Mouse (Mus musculus): ENCODE measurements around the gene 2200002J24Rik. TPM values are rescaled to one million over a fixed set of nuclear protein-coding genes. Genes with fewer than 3 reads are reported as not detected.

The 2200002J24Rik gene
- not detected in 2 replicates for polyA plus RNA-seq (2011; ENCODE audit: insufficient read depth, insufficient read length, low read depth, missing spikeins)

- Histone ChIP-seq H3K27me3 (ENCODE audit: control insufficient read depth, insufficient read depth, low read length, poor library complexity, severe bottlenecking) (no peaks in the 10 kb centered on the region), H3K9me3 (replicated peaks; ENCODE audit: control insufficient read depth, insufficient read depth, low read length, poor library complexity, severe bottlenecking) (no peaks in the 10 kb centered on the region), H3K36me3 (ENCODE audit: control insufficient read depth, insufficient read depth, low read length, poor library complexity, severe bottlenecking) (no peaks in the 10 kb centered on the region), H3K4me3 (ENCODE audit: low read depth, low read length) (no peak within 1 kb of the TSS), H3K4me1 (ENCODE audit: control insufficient read depth, insufficient read depth, low read length) (peaks cover 2% of the 10 kb centered on the region), H3K9ac (ENCODE audit: low read depth, poor library complexity, severe bottlenecking) (no peak within 1 kb of the TSS), H3K27ac (ENCODE audit: insufficient read depth, low read length) (no peak within 1 kb of the TSS)
- no peak for TF ChIP-seq CTCF (IDR thresholded peaks at IDR 0.05; ENCODE audit: low read depth, low read length)
- no peak for TF ChIP-seq EP300 (IDR thresholded peaks at IDR 0.05; ENCODE audit: insufficient read depth, low read depth, low read length)
- TF ChIP-seq POLR2A (IDR thresholded peaks at IDR 0.05; ENCODE audit: insufficient read depth, low read length): no peak
Measured at GRCm38 (mm10) chr7:30698589-30698988, at the start of gene 2200002J24Rik. Gene 2200002J24Rik (plus strand): TSS chr7:30698926.

- Histone ChIP-seq H3K9ac (ENCODE audit: low read depth, poor library complexity, severe bottlenecking) (peak within 1 kb of the TSS; percentile 88), H3K4me3 (ENCODE audit: low read depth, low read length) (peak within 1 kb of the TSS; percentile 95), H3K9me3 (replicated peaks; ENCODE audit: control insufficient read depth, insufficient read depth, low read length, poor library complexity, severe bottlenecking) (no peaks in the 10 kb centered on the region), H3K4me1 (ENCODE audit: control insufficient read depth, insufficient read depth, low read length) (no peaks in the 10 kb centered on the region), H3K27me3 (ENCODE audit: control insufficient read depth, insufficient read depth, low read length, poor library complexity, severe bottlenecking) (no peaks in the 10 kb centered on the region), H3K27ac (ENCODE audit: insufficient read depth, low read length) (no peak within 1 kb of the TSS), H3K36me3 (ENCODE audit: control insufficient read depth, insufficient read depth, low read length, poor library complexity, severe bottlenecking) (peaks cover 15% of the 10 kb centered on the region)
- TF ChIP-seq POLR2A (IDR thresholded peaks at IDR 0.05; ENCODE audit: insufficient read depth, low read length) (no peak), CTCF (IDR thresholded peaks at IDR 0.05; ENCODE audit: low read depth, low read length) (no peak), EP300 (IDR thresholded peaks at IDR 0.05; ENCODE audit: insufficient read depth, low read depth, low read length) (no peak; the same call in 1 of the 2 replicates)
Measured at GRCm38 (mm10) chr7:30649591-30650540, 48.9 kb upstream of the 2200002J24Rik start, which contains the start of gene Rbm42. Gene Rbm42 (minus strand): TSS chr7:30650317.

- Histone ChIP-seq H3K9ac (ENCODE audit: low read depth, poor library complexity, severe bottlenecking) (peak within 1 kb of the TSS; percentile 24), H3K36me3 (ENCODE audit: control insufficient read depth, insufficient read depth, low read length, poor library complexity, severe bottlenecking) (no peaks in the 10 kb centered on the region; the same call in 1 of the 2 replicates), H3K27me3 (ENCODE audit: control insufficient read depth, insufficient read depth, low read length, poor library complexity, severe bottlenecking) (no peaks in the 10 kb centered on the region), H3K4me1 (ENCODE audit: control insufficient read depth, insufficient read depth, low read length) (no peaks in the 10 kb centered on the region), H3K4me3 (ENCODE audit: low read depth, low read length) (peak within 1 kb of the TSS; percentile 70), H3K9me3 (replicated peaks; ENCODE audit: control insufficient read depth, insufficient read depth, low read length, poor library complexity, severe bottlenecking) (no peaks in the 10 kb centered on the region), H3K27ac (ENCODE audit: insufficient read depth, low read length) (no peak within 1 kb of the TSS)
- TF ChIP-seq CTCF (IDR thresholded peaks at IDR 0.05; ENCODE audit: low read depth, low read length) (no peak), EP300 (IDR thresholded peaks at IDR 0.05; ENCODE audit: insufficient read depth, low read depth, low read length) (no peak), POLR2A (IDR thresholded peaks at IDR 0.05; ENCODE audit: insufficient read depth, low read length) (no peak)
Measured at GRCm38 (mm10) chr7:30664529-30665200, 34.1 kb upstream of the 2200002J24Rik start, which contains the start of gene Haus5. Gene Haus5 (minus strand): TSS chr7:30664994.

GRCm38 (mm10) chr7:30665321-30665720, 33.4 kb upstream of the 2200002J24Rik start:
- H3K9ac ChIP-seq (ENCODE audit: low read depth, poor library complexity, severe bottlenecking): peak overlapping the region; percentile 24
- TF ChIP-seq EP300 (IDR thresholded peaks at IDR 0.05; ENCODE audit: insufficient read depth, low read depth, low read length) (no peak), POLR2A (IDR thresholded peaks at IDR 0.05; ENCODE audit: insufficient read depth, low read length) (no peak), CTCF (IDR thresholded peaks at IDR 0.05; ENCODE audit: low read depth, low read length) (no peak)
- H3K27me3 ChIP-seq (ENCODE audit: control insufficient read depth, insufficient read depth, low read length, poor library complexity, severe bottlenecking): no peaks in the 10 kb centered on the region
- no peaks in the 10 kb centered on the region for H3K4me1 ChIP-seq (ENCODE audit: control insufficient read depth, insufficient read depth, low read length)
- no peak overlapping the region for H3K27ac ChIP-seq (ENCODE audit: insufficient read depth, low read length)
- H3K9me3 ChIP-seq (replicated peaks; ENCODE audit: control insufficient read depth, insufficient read depth, low read length, poor library complexity, severe bottlenecking): no peaks in the 10 kb centered on the region
- no peaks in the 10 kb centered on the region; the same call in 1 of the 2 replicates for H3K36me3 ChIP-seq (ENCODE audit: control insufficient read depth, insufficient read depth, low read length, poor library complexity, severe bottlenecking)
- H3K4me3 ChIP-seq (ENCODE audit: low read depth, low read length): peak overlapping the region; percentile 70

GRCm38 (mm10) chr7:30669229-30669628, 29.5 kb upstream of the 2200002J24Rik start:
- Histone ChIP-seq H3K9ac (ENCODE audit: low read depth, poor library complexity, severe bottlenecking) (no peak overlapping the region), H3K27ac (ENCODE audit: insufficient read depth, low read length) (no peak overlapping the region), H3K36me3 (ENCODE audit: control insufficient read depth, insufficient read depth, low read length, poor library complexity, severe bottlenecking) (no peaks in the 10 kb centered on the region), H3K9me3 (replicated peaks; ENCODE audit: control insufficient read depth, insufficient read depth, low read length, poor library complexity, severe bottlenecking) (no peaks in the 10 kb centered on the region), H3K4me1 (ENCODE audit: control insufficient read depth, insufficient read depth, low read length) (no peaks in the 10 kb centered on the region), H3K27me3 (ENCODE audit: control insufficient read depth, insufficient read depth, low read length, poor library complexity, severe bottlenecking) (no peaks in the 10 kb centered on the region), H3K4me3 (ENCODE audit: low read depth, low read length) (no peak overlapping the region)
- TF ChIP-seq POLR2A (IDR thresholded peaks at IDR 0.05; ENCODE audit: insufficient read depth, low read length) (no peak), CTCF (IDR thresholded peaks at IDR 0.05; ENCODE audit: low read depth, low read length) (no peak), EP300 (IDR thresholded peaks at IDR 0.05; ENCODE audit: insufficient read depth, low read depth, low read length) (no peak)

Data from ES-Bruce4 (cell line).